Mouse (Mus musculus): ENCODE results near the gene Epha3. TPM values are rescaled to one million over a fixed set of nuclear protein-coding genes. Genes with fewer than 3 reads are reported as not detected.

Epha3 gene
- total RNA-seq, 2 experiments from 2014 or later: 0.26 to 0.41 TPM

DNA sequence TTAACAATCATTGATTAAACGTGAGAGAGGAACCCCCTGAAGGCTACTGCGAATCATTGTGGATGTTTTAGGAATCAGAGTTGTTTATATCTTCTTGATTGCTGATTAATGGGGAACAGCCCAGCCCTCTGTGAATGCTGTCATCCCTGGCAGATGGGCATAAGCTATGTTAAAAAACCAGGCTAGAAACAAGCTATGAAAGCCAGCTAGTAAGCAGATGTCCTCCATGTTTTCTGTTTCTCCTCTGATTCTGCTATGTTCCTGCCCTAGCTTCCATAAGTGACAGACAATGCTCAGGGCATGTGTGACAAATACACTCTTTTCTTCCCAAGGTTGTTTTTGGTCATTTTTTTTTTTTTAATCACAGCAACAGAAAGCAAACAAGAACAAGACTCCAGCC lies 206.2 kb downstream of the Epha3 start:
- no peak for DNase-seq (ENCODE audit: low spot score)

DNA sequence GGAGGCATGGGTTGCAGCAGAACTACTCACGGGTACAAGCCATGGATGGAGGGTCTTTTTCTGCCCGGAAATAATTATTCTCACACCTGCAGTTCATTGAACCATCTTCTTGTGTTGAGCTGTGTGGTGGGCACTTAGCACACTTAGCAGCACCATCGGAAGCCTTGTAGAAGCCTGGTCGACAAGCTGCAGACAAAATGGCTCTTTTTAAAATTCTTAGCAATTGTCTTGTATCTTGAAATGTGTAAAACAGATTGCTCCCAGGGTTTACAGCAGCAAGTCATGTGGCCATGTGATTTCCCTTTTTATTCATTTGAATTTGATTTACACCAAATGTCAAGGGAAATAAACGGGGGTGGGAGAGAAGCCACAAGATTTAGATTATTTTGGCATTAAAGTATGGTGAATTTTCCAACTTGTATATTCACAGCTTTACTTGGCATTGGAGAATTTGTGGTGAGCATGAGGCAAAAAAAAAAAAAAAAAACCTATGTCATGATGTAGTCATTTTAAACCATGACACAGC lies 210.5 kb downstream of the Epha3 start:
- DNase-seq (ENCODE audit: low spot score): no peak

DNA sequence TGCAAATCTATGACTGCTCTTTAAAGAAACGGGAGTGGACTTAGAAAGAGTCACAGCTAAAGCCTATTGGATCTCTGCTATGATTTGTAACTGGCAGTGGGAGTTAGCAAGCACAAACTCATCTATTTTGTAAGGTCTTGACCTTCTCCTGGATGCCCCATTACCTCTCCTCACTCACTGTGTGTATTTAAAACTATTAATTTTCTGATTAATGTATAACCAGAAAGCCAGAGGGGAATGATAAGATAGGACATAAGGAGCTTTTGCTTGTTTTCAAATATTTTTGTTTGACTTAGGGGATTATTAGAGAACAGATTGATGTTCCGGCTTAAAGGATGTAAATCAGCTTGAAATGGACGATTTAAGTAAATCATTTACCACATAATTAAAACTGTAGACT lies 213.2 kb downstream of the Epha3 start:
- no peak for DNase-seq (ENCODE audit: low spot score)

DNA sequence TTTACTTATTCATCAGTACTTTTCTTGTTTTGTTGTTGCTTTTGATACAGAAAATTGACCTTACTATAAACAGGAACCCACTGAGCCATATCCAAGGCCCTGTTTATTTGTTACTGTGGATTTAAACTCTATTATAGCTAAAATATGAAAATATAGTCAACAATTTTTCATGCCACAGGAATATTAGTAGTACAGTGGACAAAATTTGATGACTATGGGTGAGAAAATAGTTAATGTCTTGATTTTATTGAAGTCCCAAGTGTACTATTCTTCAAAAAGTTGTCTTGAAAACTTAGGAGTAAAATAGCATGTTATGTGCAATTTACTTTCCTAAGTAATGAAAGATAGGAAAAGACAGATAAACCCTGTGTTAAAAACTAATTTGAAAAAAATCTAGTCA lies 217.4 kb downstream of the Epha3 start:
- no peak for DNase-seq (ENCODE audit: low spot score)

DNA sequence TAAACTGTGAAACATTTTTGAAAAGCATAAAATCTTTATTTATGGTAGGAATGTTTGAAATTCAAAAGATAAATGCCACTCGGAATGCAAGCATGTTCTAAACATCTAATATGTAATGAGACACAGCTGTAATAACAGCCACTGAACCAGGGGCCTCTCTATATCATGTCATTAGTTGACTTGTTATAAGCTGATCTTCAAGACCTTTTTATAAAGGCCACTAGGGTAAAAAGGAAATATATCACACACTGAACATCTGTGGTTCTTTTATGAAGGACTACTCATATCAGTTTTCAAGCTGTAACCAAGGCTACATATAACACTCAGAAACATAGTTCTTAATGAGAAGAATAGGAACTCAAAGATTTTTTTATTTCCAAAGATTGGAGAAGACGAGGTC lies 221.3 kb downstream of the Epha3 start:
- DNase-seq (ENCODE audit: low spot score): no peak

DNA sequence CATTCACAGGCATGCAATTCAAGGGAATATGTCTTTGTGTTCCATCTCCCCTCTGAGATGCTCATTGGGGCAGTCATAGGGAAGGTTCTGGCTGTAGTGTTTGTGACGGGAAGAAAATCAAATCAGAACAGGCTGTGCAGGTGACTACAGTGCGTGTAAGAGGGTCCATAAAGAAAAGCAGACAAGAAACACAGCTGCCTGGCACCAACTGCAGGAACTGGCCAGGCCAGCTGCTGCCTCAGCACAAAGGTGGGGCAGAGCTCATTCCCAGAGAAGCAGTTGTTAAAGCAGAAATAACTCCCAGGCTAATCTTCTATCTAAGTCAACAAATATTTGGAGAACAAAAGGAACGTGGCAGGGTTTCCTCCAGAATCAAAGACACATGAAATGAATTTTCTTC lies 222.4 kb downstream of the Epha3 start:
- no peak for DNase-seq (ENCODE audit: low spot score)

DNA sequence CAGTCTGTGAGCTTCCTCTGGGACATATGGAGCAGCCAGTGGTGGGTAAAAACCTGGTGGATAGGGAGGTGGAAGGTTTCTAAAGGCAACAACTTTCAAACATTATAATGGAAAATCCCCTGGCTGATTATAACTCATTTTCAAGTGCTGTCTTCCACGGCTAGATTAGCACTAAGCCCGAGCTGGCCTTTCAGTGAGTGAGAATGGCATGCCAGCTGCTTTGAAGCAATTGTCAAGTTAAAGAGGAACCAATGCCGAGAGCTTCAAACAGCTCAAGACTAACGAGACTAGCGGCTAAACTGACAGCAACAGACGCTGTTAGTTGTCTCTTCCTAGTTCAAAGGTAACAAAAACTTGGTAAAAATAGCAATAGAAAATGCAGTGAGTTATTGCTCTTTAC lies 225.3 kb downstream of the Epha3 start:
- DNase-seq (ENCODE audit: low spot score): no peak

DNA sequence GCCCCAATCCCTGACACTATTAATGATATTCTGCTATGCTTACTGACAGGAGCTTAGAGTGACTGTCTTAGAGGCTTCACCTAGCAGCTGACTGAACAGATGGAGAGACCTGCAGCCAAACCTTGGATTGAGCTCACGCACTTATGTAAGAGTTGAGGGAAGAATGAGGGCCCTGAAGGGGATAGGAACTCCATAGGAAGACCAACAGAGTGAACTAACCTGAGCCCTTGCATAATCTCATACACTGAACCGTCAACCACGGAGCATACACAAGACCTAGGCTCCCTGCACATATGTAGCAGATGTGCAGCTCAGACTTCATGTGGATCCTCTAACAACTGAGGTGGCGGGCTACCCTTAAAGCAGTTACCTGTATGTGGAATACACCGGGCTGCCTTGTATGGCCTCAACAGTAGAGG lies 230.2 kb downstream of the Epha3 start:
- DNase-seq (ENCODE audit: low spot score): no peak

DNA sequence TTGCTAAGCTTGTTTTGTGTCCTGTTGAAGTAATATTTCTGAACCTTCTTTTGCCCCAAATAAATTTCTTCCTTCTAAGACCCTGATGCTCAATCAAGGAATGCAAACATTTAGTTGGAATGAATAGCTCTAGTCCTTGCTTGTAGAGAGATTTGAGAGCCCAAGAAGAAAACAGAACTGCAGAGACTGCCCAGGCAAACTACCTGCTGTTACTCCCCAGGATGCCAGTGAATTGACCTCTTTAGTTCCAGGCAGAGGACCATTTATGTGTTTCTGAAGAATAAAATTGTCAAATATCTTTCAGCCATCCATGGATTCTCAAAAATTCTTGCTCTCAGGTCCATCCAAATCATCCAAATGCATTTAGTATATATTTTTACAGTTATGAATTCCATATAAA lies 238.7 kb downstream of the Epha3 start:
- DNase-seq (ENCODE audit: low spot score): no peak

DNA sequence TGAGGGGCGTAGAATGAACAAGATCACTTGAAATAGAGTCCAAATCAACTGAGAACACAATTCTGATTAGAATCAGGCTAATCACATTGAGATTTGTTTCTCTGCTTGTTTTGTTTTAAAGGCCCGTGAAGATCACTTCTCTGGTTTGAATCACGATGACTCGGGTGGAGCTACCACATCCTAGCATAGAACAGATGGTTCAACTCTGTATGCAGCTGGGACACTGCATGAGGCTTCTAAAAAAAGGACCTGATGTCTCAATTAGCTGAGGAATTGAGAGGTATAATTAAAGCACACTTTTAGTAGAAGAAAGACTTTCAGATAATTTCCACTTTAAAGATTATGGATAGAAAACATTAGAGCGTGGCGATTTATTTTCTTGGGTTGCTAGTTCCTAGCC lies 242.1 kb downstream of the Epha3 start:
- no peak for DNase-seq (ENCODE audit: low spot score)

DNA sequence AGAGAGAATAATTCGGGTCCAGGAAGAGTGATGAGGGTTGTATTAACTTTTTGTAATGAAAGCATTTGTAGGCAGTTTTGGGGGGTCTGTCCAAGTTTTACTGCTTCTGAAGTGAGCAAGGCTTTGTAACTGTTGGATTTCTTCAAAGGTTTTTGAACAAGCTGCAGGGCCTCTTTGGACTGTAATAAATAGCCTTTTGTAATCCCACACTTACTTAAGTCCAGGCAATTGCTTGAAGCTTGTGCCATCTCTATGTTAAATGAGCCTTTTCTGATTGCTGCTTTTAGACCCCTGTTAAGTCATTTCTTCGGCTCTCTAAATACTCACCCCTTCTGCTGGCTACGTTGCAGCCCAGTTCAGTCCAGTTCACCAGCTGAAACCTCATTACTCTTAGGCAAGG lies 248.6 kb downstream of the Epha3 start:
- no peak for DNase-seq (ENCODE audit: low spot score)

DNA sequence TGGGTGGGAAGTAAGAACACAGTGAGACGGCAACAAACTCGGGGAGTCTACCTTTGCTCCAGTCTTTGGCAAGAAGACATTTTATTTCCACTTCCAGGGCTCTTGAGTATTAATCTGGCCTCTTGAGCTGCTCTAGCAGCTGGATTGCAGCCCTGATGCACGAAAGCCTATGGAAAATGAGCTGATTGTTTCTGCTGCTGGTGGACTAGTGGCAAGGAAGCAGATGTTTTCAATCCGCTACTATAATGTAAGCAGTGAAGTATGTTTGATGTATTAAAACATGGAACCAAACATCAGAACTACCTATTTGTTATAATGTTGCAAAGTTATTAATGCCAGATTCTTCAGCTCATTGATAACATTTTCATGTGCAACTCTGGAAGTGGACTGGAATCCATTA lies 251.0 kb downstream of the Epha3 start:
- no peak for DNase-seq (ENCODE audit: low spot score)

DNA sequence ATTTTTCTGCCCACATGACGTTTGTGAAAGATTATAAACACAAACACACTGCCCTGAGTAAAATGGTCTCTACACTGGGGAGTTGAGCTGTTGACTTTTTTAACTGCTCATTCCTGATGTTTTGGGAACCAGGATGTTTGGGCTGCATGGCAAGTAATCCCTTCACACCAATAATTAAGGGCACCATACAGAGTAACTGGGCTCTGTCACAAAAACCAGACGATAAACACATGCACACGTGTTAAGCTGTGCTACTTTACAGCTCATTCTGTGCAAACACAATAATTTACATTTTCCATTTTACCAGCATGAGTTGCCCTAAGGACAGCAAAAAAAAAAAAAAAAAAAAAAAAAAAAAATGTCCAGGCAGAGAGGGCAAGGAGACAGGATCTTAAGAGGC lies 263.7 kb downstream of the Epha3 start:
- no peak for DNase-seq (ENCODE audit: low spot score)

DNA sequence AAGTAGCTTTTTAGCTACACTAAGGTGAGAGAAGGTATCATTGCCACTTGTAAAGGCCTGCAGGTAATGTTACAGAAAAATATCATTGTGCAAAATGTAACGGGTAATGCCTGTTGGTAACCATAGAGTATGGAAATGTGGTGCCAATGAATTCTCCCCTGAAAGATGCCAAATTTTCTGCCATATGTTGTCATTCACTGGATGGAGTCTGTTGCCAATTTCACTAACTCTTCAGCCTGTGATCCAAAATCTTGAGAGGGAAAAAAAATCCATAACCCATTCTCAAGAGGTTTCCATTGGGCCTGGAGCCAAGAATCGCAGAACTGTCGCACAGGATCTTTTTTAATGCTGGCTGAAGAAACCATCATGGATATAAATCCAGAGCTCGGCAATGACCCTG lies 269.3 kb downstream of the Epha3 start:
- DNase-seq (ENCODE audit: low spot score): no peak

DNA sequence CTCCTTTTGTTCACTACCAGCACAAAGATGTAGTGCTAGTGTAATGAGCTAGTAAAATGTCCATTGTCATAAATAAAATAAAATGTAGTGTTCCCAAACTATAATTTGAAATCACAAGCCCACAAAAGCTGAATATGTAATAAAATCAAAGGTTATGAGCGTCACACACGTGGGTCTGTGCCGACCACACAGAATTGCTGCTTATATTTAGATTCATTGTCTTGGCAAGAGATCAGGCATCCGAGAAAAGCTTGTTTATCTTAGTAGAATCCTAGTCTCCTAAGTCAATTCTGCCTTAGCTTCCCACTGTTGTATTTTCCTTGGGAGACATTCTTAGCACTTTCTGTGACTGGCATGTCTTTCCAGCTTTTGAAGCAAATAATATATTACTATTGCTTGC lies 294.2 kb downstream of the Epha3 start:
- DNase-seq (ENCODE audit: low spot score): no peak

DNA sequence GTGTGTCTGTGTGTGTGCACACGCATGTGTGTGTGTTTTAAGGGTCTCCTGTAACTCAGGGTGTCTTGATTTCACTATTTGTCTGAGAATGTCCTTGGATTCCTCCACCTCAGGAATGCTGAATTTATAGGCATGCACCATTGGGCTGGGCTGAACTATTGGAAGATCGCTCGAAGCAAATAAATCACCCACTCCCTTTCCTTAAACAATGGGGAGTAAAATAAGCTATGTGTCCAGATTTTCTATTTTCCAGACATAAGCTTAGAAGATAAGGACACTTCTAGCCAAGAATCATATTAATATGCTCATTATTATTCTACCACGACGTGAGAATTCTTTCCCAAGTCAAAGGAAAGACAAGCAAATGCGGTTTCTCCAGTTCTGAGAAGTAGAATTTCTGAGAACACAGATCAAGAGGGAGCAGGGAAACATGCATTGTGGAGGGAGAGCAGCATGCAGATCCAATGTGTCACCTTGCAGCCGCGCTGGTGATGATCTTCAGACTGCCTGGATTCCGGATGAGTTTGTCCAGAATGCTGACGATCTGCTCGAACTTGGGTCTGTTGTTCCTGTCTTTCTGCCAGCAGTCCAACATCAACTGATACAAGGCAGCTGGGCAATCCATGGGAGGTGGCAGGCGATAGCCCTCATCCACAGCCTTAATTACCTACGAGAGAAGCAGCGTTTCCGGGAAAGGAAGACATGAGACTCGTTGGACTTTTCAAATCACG lies 297.7 kb downstream of the Epha3 start:
- DNase-seq (ENCODE audit: low spot score): no peak

DNA sequence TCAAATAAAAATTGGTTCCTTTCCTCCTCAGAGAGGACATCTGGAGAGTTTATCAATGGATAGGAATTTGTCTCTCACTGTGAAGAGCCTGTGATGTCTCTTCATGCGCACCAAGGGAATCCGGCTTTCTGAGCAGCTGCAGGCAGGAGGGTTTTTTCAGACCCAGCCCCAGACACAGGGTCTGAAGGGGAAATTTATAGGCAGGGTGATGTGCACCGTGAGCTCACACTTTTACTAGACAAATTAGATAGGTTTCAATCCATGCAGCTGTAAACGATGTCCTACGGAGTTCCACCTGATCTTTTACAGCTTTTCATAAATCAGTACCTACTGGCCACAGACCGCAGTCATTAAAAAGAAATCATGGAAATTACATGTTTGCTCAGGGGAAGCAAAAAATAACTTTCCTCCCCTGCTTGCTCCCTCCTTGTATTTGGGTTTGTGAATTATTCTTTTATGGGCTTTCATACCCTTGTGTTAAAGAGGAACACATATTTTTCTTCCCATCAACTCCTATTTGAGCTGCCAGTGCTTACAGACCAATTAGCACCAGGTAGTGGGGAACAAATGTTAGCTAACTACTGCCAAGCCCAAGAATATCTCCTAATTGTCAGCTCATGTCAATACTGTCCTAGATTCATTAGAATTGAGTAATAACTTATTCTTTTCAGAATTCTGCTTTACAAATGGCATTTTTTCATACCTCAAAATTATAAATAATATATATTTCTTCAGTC lies 307.4 kb downstream of the Epha3 start:
- DNase-seq (ENCODE audit: low spot score): no peak

DNA sequence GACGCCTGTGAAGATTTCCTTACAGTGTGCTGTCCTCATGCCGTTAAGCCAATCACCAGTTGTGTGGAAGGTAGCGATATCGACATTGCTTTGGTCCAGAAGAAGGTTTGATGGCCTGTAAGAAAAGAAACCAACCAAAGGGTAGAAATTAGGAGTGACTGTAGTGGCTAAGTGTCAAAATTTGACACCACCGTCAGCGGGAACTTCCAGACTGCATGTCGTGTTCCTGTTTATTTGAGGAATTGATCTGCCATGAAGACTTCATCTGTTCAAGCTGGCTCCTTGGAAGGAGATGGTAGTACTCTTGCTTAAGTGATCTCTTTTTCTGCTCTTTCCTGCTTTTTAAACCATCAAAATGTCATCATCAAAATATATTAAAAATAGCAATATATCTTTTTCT lies 311.4 kb downstream of the Epha3 start:
- DNase-seq (ENCODE audit: low spot score): no peak

DNA sequence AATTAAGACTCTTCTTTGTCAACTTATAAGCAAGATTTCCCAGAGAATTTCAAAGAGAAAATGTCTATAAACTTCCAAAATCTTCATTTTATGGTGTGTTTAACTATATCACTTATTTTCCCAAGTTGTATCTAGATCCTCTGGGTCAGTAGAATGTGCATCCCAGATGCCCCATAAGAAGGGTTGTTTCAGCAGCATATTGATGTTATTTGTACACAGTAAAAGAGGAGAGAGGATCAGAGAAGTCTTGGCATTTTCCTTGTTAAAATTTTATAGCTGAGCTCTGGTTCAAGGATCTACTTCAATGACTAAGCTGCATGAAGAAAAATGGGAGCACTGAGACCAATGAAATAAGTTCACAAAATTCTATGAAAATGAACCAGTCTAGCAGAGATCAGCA lies 324.5 kb downstream of the Epha3 start:
- DNase-seq (ENCODE audit: low spot score): no peak

DNA sequence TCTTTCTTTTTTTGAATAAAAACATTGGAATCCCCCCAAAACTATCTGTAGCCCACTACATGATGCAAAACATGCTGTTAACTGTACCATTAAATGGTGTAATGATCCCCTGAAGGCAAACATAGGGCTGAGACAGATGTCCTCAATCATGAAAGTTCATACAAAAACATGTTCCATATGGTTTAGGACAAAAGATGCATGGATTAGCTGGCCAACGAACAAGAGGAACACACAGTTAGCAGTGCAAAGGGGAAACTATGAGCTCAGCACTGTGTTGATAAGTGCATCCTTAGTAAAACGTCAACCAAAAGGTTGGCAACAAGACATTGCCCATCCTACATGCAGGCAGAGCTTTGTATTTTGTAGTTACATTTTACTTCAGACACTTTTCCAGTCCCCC lies 335.2 kb downstream of the Epha3 start:
- no peak for DNase-seq (ENCODE audit: low spot score)

DNA sequence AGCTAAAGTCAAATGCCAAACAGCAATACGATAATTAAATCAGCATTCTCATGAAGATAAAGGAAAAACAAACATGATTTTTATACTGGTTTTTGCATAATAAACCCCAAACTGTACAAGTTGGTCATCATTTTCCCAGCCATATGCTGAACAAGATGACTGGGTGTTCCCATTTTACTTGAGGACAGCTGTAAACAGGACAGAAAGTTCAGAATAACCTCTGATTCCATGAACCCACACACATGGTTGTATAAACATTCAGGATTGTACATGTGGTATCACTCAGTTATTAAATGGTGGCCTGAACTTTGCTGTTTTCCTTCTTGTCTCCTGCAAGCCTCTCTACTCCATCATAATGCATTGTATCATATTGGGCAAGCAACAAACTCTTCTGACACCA lies 346.3 kb downstream of the Epha3 start:
- DNase-seq (ENCODE audit: low spot score): no peak

DNA sequence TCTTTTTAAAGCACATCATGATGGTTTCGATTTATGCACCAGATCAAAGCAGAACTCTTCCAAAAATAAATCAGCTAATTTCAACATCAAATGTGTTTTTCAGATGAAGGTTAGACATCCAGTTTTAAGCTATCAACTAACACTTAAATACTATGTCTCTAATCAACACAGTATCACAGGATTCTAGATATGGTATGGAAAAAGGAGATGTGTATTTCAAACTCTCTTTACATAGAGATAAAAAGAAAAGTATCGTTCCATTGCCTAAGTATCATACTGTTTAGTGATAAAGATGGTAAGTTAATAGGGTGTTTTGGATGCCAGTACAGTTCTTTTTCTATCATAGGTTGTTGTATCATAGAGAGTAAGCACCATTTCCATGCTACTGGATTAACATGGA lies 353.9 kb downstream of the Epha3 start:
- no peak for DNase-seq (ENCODE audit: low spot score)

DNA sequence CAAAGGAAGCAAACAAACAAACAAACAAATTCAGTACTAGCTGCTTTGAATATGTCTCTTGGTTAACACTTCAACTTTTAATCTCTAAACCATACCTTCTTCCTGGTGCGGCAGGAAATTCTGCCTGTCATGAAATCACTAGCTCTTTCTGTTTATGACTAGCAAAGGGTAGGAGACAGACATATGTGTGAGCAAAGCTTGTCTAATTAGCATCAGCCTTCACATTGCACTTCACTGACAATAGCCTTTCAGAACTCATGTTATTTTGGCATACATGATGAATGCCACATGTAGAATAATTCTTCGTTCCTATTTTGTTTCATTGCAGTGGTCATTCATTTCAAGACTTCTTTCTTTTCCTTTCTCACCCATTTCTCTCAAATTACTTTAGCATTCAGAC lies 357.5 kb downstream of the Epha3 start:
- DNase-seq (ENCODE audit: low spot score): no peak

Measured in gastrocnemius, adult 18-20 months (tissue).